Mouse (Mus musculus) stomach, embryonic 16.5 days (tissue): ENCODE data around the gene Lix1. TPM values are rescaled to one million over a fixed set of nuclear protein-coding genes. Genes with fewer than 3 reads are reported as not detected.
A peak's percentile ranks its signal among the peaks of the same experiment; 100 is the strongest.

Experiments
- ATAC-seq: fragments of 200-750 bp; cut with Nextera tagmentation; 2 replicates; pipeline ENCODE4 v1.8.0; 2017; ENCODE audit warnings: moderate number of reproducible peaks, moderate TSS enrichment; ENCODE audit not compliant: insufficient read depth, low FRiP score
- H3K27ac ChIP-seq: fragments of 300-500 bp; sonication (generic); 2 replicates; pipeline ENCODE4 v1.5.1; 2014; ENCODE audit warnings: low read length
- H3K27me3 ChIP-seq: fragments of 300-500 bp; sonication (generic); 2 replicates; pipeline ENCODE4 v1.6.1; 2014; ENCODE audit warnings: low read length, control low read depth, mixed read lengths; ENCODE audit not compliant: control insufficient read depth, insufficient read depth
- H3K36me3 ChIP-seq: fragments of 300-500 bp; sonication (generic); 2 replicates; pipeline ENCODE4 v1.6.1; 2014; ENCODE audit warnings: low read length; ENCODE audit not compliant: control insufficient read depth, insufficient read depth
- H3K4me1 ChIP-seq: fragments of 300-500 bp; sonication (generic); 2 replicates; pipeline ENCODE4 v1.6.1; 2014; ENCODE audit warnings: low read length, control low read depth, mixed read lengths; ENCODE audit not compliant: control insufficient read depth, insufficient read depth
- H3K4me2 ChIP-seq: fragments of 300-500 bp; sonication (generic); 2 replicates; pipeline ENCODE4 v1.6.1; 2014; ENCODE audit warnings: low read depth, low read length, mixed read lengths
- H3K4me3 ChIP-seq: fragments of 300-500 bp; sonication (generic); replicated peaks from 2 replicates; pipeline ENCODE4 v1.5.1; 2014; ENCODE audit warnings: mild to moderate bottlenecking, low read length
- H3K9ac ChIP-seq: fragments of 300-500 bp; sonication (generic); 2 replicates; pipeline ENCODE4 v1.6.1; 2014; ENCODE audit warnings: low read length
- H3K9me3 ChIP-seq: fragments of 300-500 bp; sonication (generic); replicated peaks from 2 replicates; pipeline ENCODE4 v1.6.1; 2016; ENCODE audit warnings: low read length, control low read depth; ENCODE audit not compliant: control insufficient read depth
- WGBS: fragments of 180-500 bp; shearing (Covaris S2); extraction: QIAGEN DNeasy Blood & Tissue Kit; methylation state at CpG from one replicate; pipeline ENCODE4 v1.1.7; 2014; 5-methylcytosine and 5-hydroxymethylcytosine counted together
- polyA plus RNA-seq: library from polyadenylated mRNA; unstranded; fragments of >200 nt; fragmentation: Nextera tagmentation; extraction: Ambion mirVana; gene quantifications from 2 replicates; pipeline ENCODE4 v1.2.1, GENCODE M21; 2015

The Lix1 gene
- polyA plus RNA-seq, 1 experiment from 2014 or later, result 5.9 TPM

GRCm38 (mm10) chr17:17392863-17393262, 9.6 kb upstream of the Lix1 start:
- WGBS, result 66% methylated on average over 7 of the region's 7 CpGs
- Histone ChIP-seq H3K4me2 (no peak overlapping the region), H3K27me3 (no peaks in the 10 kb centered on the region)

GRCm38 (mm10) chr17:17393300-17393699, 9.2 kb upstream of the Lix1 start:
- no peak overlapping the region for H3K27ac ChIP-seq
- ATAC-seq, result no peak
- WGBS, result 85% methylated on average over 6 of the region's 6 CpGs

More at GRCm38 (mm10) chr17:17392863-17393262, 9.6 kb upstream of the Lix1 start:
- H3K9me3 ChIP-seq, result no peaks in the 10 kb centered on the region
- H3K36me3 ChIP-seq, result peaks cover 5% of the 10 kb centered on the region
- no peak for ATAC-seq
- H3K4me3 ChIP-seq, result no peak overlapping the region
- H3K27ac ChIP-seq, result no peak overlapping the region
- no peaks in the 10 kb centered on the region for H3K4me1 ChIP-seq
- no peak overlapping the region for H3K9ac ChIP-seq

GRCm38 (mm10) chr17:17394336-17394735, 8.1 kb upstream of the Lix1 start:
- Histone ChIP-seq H3K4me2 (no peak overlapping the region), H3K27me3 (no peaks in the 10 kb centered on the region), H3K9me3 (no peaks in the 10 kb centered on the region), H3K36me3 (peaks cover 5% of the 10 kb centered on the region), H3K9ac (no peak overlapping the region), H3K4me3 (no peak overlapping the region), H3K4me1 (no peaks in the 10 kb centered on the region), H3K27ac (no peak overlapping the region)
- ATAC-seq, result peak; percentile 21; the same call in 1 of the 2 replicates
- 24% methylated on average over 4 of the region's 4 CpGs for WGBS

More at GRCm38 (mm10) chr17:17393300-17393699, 9.2 kb upstream of the Lix1 start:
- Histone ChIP-seq H3K27me3 (no peaks in the 10 kb centered on the region), H3K4me1 (no peaks in the 10 kb centered on the region), H3K9me3 (no peaks in the 10 kb centered on the region), H3K9ac (no peak overlapping the region), H3K36me3 (peaks cover 5% of the 10 kb centered on the region), H3K4me3 (no peak overlapping the region), H3K4me2 (no peak overlapping the region)

GRCm38 (mm10) chr17:17396869-17397268, 5.6 kb upstream of the Lix1 start:
- H3K4me3 ChIP-seq, result no peak overlapping the region
- WGBS, result 75% methylated on average over 1 of the region's 1 CpGs
- H3K9me3 ChIP-seq, result no peaks in the 10 kb centered on the region
- no peak overlapping the region for H3K4me2 ChIP-seq
- H3K9ac ChIP-seq, result no peak overlapping the region
- H3K4me1 ChIP-seq, result no peaks in the 10 kb centered on the region
- no peak overlapping the region for H3K27ac ChIP-seq
- ATAC-seq, result no peak
- no peaks in the 10 kb centered on the region for H3K27me3 ChIP-seq
- no peaks in the 10 kb centered on the region for H3K36me3 ChIP-seq

- Histone ChIP-seq H3K27ac (no peak overlapping the region), H3K9me3 (no peaks in the 10 kb centered on the region), H3K4me3 (no peak overlapping the region), H3K4me2 (no peak overlapping the region), H3K36me3 (no peaks in the 10 kb centered on the region), H3K9ac (no peak overlapping the region), H3K4me1 (no peaks in the 10 kb centered on the region), H3K27me3 (no peaks in the 10 kb centered on the region)
- ATAC-seq, result no peak
- 70% methylated on average over 2 of the region's 2 CpGs for WGBS
Observed at GRCm38 (mm10) chr17:17398664-17399063, 3.8 kb upstream of the Lix1 start.

- H3K4me2 ChIP-seq, result peak overlapping the region; percentile 37; the same call in 1 of the 2 replicates
Observed at GRCm38 (mm10) chr17:17403038-17403437, 566 bp downstream of the Lix1 start.

GRCm38 (mm10) chr17:17403578-17404112, 1.2 kb downstream of the Lix1 start:
- Histone ChIP-seq H3K4me2 (no peak overlapping the region), H3K4me3 (no peak overlapping the region), H3K9ac (no peak overlapping the region), H3K27ac (no peak overlapping the region), H3K36me3 (no peaks in the 10 kb centered on the region), H3K4me1 (no peaks in the 10 kb centered on the region), H3K9me3 (no peaks in the 10 kb centered on the region), H3K27me3 (no peaks in the 10 kb centered on the region)
- no peak for ATAC-seq
- 26% methylated on average over 3 of the region's 3 CpGs for WGBS

More at GRCm38 (mm10) chr17:17403038-17403437, 566 bp downstream of the Lix1 start:
- no peaks in the 10 kb centered on the region for H3K9me3 ChIP-seq
- H3K27ac ChIP-seq, result no peak overlapping the region
- H3K36me3 ChIP-seq, result no peaks in the 10 kb centered on the region
- H3K9ac ChIP-seq, result no peak overlapping the region
- no peaks in the 10 kb centered on the region for H3K4me1 ChIP-seq
- 22% methylated on average over 5 of the region's 5 CpGs for WGBS
- ATAC-seq, result no peak
- no peaks in the 10 kb centered on the region for H3K27me3 ChIP-seq
- peak overlapping the region; percentile 8; the same call in 1 of the 2 replicates for H3K4me3 ChIP-seq

- no peaks in the 10 kb centered on the region for H3K9me3 ChIP-seq
- no peak for ATAC-seq
- H3K27ac ChIP-seq, result no peak overlapping the region
- H3K4me1 ChIP-seq, result peaks cover 3% of the 10 kb centered on the region; the same call in 1 of the 2 replicates
- no peaks in the 10 kb centered on the region for H3K36me3 ChIP-seq
- no peak overlapping the region for H3K4me3 ChIP-seq
- H3K27me3 ChIP-seq, result no peaks in the 10 kb centered on the region
- WGBS, result 50% methylated on average over 8 of the region's 8 CpGs
- H3K9ac ChIP-seq, result no peak overlapping the region
- no peak overlapping the region for H3K4me2 ChIP-seq
Observed at GRCm38 (mm10) chr17:17404811-17405544, 2.5 kb downstream of the Lix1 start.

- Histone ChIP-seq H3K27ac (no peak overlapping the region), H3K36me3 (no peaks in the 10 kb centered on the region), H3K4me3 (no peak overlapping the region), H3K4me2 (no peak overlapping the region), H3K9me3 (no peaks in the 10 kb centered on the region), H3K9ac (no peak overlapping the region), H3K4me1 (peaks cover 3% of the 10 kb centered on the region; the same call in 1 of the 2 replicates), H3K27me3 (no peaks in the 10 kb centered on the region)
- ATAC-seq, result no peak
- WGBS, result 32% methylated on average over 1 of the region's 1 CpGs
Observed at GRCm38 (mm10) chr17:17405606-17406005, 3.1 kb downstream of the Lix1 start.
